Mouse (Mus musculus): ENCODE data around the gene Dock10. TPM values are rescaled to one million over a fixed set of nuclear protein-coding genes. Genes with fewer than 3 reads are reported as not detected.

Gene Dock10
- polyA plus RNA-seq, 1 experiment from 2014 or later = 7.1 TPM

DNA sequence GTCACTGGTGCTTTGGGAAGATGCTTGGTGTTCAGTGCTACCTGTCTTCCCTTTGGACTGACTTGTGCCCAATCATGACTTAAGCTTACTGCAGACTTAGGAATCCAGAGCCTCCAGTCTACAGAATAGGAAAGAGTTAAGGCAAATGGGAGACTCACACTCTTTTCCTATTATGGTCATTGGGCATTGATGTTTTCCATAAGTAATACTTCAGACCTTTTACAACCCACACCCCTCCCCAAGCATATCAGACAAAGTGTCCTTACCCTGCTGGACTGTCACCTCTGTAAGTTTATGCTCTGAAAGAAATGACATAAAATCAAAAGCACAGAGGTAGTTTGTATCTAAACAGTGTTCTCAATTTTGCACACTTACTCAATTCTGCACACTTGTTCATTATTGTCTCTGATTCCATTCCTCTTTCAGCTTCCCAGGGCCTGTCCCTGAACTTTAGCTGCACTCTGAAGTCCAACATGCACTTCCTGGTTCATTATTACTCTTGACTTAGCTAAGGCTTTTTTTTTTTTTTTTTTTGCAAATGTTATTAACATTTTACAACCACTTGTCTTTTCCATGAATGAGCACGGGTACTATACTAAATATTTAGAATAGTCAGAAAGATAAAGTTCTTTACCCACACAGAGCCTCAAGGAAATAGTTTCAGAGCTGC lies 82.2 kb downstream of the Dock10 start:
- no peak for ATAC-seq (ENCODE audit: insufficient number of reproducible peaks, low FRiP score, low TSS enrichment, low read depth)
- H3K27ac ChIP-seq (replicated peaks) = no peak overlapping the region
- no peak overlapping the region for H3K4me2 ChIP-seq (replicated peaks)
- H3K4me1 ChIP-seq = 0 out of 2 replicates have a peak, but pooled peaks cover 4% of the 10 kb centered on the region
- no peaks in the 10 kb centered on the region for H3K9me3 ChIP-seq (replicated peaks)
- WGBS = 72% methylated on average over 1 of the region's 1 CpGs
- no peak overlapping the region for H3K9ac ChIP-seq
- no peaks in the 10 kb centered on the region for H3K36me3 ChIP-seq
- no peaks in the 10 kb centered on the region for H3K27me3 ChIP-seq
- H3K4me3 ChIP-seq (replicated peaks) = no peak overlapping the region

DNA sequence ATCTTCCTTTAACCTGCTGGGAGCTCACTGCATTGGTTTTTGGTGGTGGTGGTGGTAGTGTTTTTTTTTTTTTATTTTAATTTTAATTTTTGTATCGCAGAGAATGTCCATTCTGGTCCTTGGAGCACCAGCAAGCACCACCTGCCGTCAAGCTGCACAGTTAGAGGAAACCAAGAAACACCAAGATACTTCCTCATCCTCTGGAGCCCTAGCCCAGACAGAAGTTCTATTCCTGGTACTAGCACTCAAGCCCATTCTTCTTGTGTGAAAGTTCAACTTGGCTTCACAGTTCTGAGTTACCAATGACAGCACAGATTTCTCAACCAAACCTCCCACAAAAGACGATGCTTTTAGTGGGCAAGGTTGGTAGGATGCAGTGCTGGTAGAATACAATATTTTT lies 86.6 kb downstream of the Dock10 start:
- H3K9ac ChIP-seq = no peak overlapping the region
- no peak overlapping the region for H3K4me2 ChIP-seq (replicated peaks)
- H3K27ac ChIP-seq (replicated peaks) = no peak overlapping the region
- H3K4me3 ChIP-seq (replicated peaks) = no peak overlapping the region
- H3K4me1 ChIP-seq = 0 out of 2 replicates have a peak, but pooled peaks cover 4% of the 10 kb centered on the region
- 88% methylated on average over 3 of the region's 3 CpGs for WGBS
- no peaks in the 10 kb centered on the region for H3K27me3 ChIP-seq
- H3K36me3 ChIP-seq = no peaks in the 10 kb centered on the region
- no peak for ATAC-seq (ENCODE audit: insufficient number of reproducible peaks, low FRiP score, low TSS enrichment, low read depth)
- no peaks in the 10 kb centered on the region for H3K9me3 ChIP-seq (replicated peaks)

DNA sequence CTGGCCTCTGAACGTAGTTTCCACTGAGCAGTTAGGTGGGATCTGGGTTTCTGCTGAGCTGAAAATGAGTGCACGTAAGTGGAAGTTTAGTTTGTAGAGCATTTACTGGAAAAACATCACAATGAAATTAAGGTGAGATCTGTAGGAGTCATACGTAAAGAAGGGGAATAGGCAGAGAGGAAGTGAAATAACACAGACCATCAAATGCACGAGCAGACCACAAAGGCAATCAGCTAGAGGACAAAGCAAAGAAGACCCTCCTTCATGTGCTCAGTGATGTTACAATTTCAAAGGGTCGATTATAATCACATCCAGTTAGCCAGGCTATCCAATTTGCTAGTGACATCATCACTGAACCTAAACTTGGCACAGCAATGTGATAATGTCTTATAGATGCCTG lies 87.3 kb downstream of the Dock10 start:
- no peak overlapping the region for H3K4me2 ChIP-seq (replicated peaks)

GRCm38 (mm10) chr1:80670387-80670786 lies 87.9 kb downstream of the Dock10 start:
- Histone ChIP-seq H3K4me1 (0 out of 2 replicates have a peak, but pooled peaks cover 4% of the 10 kb centered on the region), H3K4me2 (replicated peaks) (no peak overlapping the region), H3K9me3 (replicated peaks) (no peaks in the 10 kb centered on the region), H3K4me3 (replicated peaks) (no peak overlapping the region), H3K9ac (no peak overlapping the region), H3K27ac (replicated peaks) (no peak overlapping the region), H3K36me3 (no peaks in the 10 kb centered on the region), H3K27me3 (no peaks in the 10 kb centered on the region)
- no peak for ATAC-seq (ENCODE audit: insufficient number of reproducible peaks, low FRiP score, low TSS enrichment, low read depth)
- WGBS = 69% methylated on average over 7 of the region's 7 CpGs

More for the DNA sequence above, 87.3 kb downstream of the Dock10 start:
- H3K27ac ChIP-seq (replicated peaks) = no peak overlapping the region
- 0 out of 2 replicates have a peak, but pooled peaks cover 4% of the 10 kb centered on the region for H3K4me1 ChIP-seq
- 67% methylated on average over 5 of the region's 5 CpGs for WGBS
- no peaks in the 10 kb centered on the region for H3K9me3 ChIP-seq (replicated peaks)
- no peaks in the 10 kb centered on the region for H3K27me3 ChIP-seq
- ATAC-seq (ENCODE audit: insufficient number of reproducible peaks, low FRiP score, low TSS enrichment, low read depth) = no peak
- H3K9ac ChIP-seq = no peak overlapping the region
- H3K36me3 ChIP-seq = no peaks in the 10 kb centered on the region
- no peak overlapping the region for H3K4me3 ChIP-seq (replicated peaks)

GRCm38 (mm10) chr1:80665761-80666160 lies 92.6 kb downstream of the Dock10 start:
- Histone ChIP-seq H3K4me2 (replicated peaks) (no peak overlapping the region), H3K9me3 (replicated peaks) (no peaks in the 10 kb centered on the region), H3K36me3 (no peaks in the 10 kb centered on the region), H3K27ac (replicated peaks) (no peak overlapping the region), H3K4me1 (no peaks in the 10 kb centered on the region), H3K4me3 (replicated peaks) (no peak overlapping the region), H3K9ac (no peak overlapping the region), H3K27me3 (no peaks in the 10 kb centered on the region)
- no peak for ATAC-seq (ENCODE audit: insufficient number of reproducible peaks, low FRiP score, low TSS enrichment, low read depth)

DNA sequence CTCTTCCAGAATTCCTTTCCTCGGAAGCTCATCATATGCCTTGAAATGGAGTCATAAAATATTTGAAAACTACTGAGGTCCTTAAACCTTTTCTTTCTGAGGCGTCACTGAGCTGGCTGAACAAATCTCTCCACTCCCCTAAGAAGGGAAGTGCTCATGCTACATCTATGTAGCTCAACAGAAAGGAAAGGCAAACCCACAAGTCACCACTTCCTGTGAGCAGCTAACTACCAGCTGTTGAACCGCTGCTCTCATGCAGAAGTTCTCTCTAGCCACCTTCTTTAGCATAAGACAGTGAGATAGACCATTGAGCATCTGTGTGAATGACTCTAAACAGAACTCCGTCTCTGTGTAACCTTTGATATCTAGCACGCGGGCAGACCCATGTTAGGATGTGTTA lies 93.2 kb downstream of the Dock10 start:
- Histone ChIP-seq H3K27ac (replicated peaks) (no peak overlapping the region), H3K4me1 (no peaks in the 10 kb centered on the region), H3K4me2 (replicated peaks) (no peak overlapping the region), H3K9me3 (replicated peaks) (no peaks in the 10 kb centered on the region), H3K27me3 (no peaks in the 10 kb centered on the region), H3K4me3 (replicated peaks) (no peak overlapping the region), H3K9ac (no peak overlapping the region), H3K36me3 (no peaks in the 10 kb centered on the region)
- WGBS = 89% methylated on average over 6 of the region's 6 CpGs
- ATAC-seq (ENCODE audit: insufficient number of reproducible peaks, low FRiP score, low TSS enrichment, low read depth) = no peak

- H3K9me3 ChIP-seq (replicated peaks) = no peaks in the 10 kb centered on the region
- no peak overlapping the region for H3K9ac ChIP-seq
- WGBS = 56% methylated on average over 11 of the region's 11 CpGs
- H3K4me2 ChIP-seq (replicated peaks) = no peak overlapping the region
- no peak overlapping the region for H3K4me3 ChIP-seq (replicated peaks)
- no peak for ATAC-seq (ENCODE audit: insufficient number of reproducible peaks, low FRiP score, low TSS enrichment, low read depth)
- no peaks in the 10 kb centered on the region for H3K36me3 ChIP-seq
- H3K27me3 ChIP-seq = no peaks in the 10 kb centered on the region
- no peaks in the 10 kb centered on the region for H3K4me1 ChIP-seq
- H3K27ac ChIP-seq (replicated peaks) = no peak overlapping the region
These were observed 96.6 kb downstream of the Dock10 start for GRCm38 (mm10) chr1:80661506-80662402.

- no peak overlapping the region for H3K27ac ChIP-seq (replicated peaks)
- H3K4me3 ChIP-seq (replicated peaks) = no peak overlapping the region
- H3K9ac ChIP-seq = no peak overlapping the region
- 71% methylated on average over 6 of the region's 6 CpGs for WGBS
- H3K9me3 ChIP-seq (replicated peaks) = no peaks in the 10 kb centered on the region
- H3K27me3 ChIP-seq = no peaks in the 10 kb centered on the region
- no peak overlapping the region for H3K4me2 ChIP-seq (replicated peaks)
- ATAC-seq (ENCODE audit: insufficient number of reproducible peaks, low FRiP score, low TSS enrichment, low read depth) = no peak
- no peaks in the 10 kb centered on the region for H3K4me1 ChIP-seq
- no peaks in the 10 kb centered on the region for H3K36me3 ChIP-seq
These were observed 98.7 kb downstream of the Dock10 start for GRCm38 (mm10) chr1:80659465-80660245.

DNA sequence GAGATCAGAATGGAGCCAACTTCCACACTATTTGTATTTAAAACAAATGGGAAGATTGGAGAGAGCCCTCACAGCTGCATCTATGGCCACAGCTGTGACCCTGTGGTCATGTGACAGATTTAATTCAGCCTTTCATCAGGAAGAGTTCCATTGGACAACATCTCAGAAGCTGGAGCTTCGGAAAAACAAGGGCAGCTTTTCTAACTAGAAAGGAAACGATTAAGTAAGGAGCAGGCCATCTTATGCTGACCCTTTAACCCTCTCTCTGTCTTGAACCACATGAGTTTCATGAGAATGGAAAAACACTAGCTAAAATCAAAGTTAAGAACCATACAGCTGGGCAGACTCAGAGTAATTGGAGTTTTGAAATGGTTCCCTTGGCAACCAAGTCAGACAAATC lies 101.9 kb downstream of the Dock10 start:
- ATAC-seq (ENCODE audit: insufficient number of reproducible peaks, low FRiP score, low TSS enrichment, low read depth) = no peak
- no peak overlapping the region for H3K27ac ChIP-seq (replicated peaks)
- WGBS = 46% methylated on average over 2 of the region's 2 CpGs
- H3K9me3 ChIP-seq (replicated peaks) = no peaks in the 10 kb centered on the region
- no peaks in the 10 kb centered on the region for H3K36me3 ChIP-seq
- H3K27me3 ChIP-seq = no peaks in the 10 kb centered on the region
- H3K4me3 ChIP-seq (replicated peaks) = no peak overlapping the region
- no peaks in the 10 kb centered on the region for H3K4me1 ChIP-seq
- H3K9ac ChIP-seq = no peak overlapping the region
- no peak overlapping the region for H3K4me2 ChIP-seq (replicated peaks)

DNA sequence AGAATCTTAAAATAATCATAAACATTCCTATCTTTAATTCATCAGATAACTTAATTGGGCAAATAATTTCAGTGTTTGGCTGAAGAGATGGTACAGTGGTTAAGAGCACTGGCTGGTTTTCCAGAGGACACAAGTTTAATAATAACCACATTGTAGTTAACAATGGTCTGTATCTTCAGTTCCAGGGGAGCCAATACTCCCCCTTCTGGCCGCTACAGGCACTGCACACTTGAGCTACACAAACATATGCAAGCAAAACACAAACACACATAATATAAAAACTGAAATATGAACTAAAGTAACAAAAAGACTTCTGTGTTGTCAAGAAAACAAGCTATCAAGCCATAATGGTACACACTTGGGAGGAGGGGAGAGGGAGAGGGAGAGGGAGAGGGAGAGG lies 102.5 kb downstream of the Dock10 start:
- H3K4me1 ChIP-seq = no peaks in the 10 kb centered on the region
- H3K36me3 ChIP-seq = no peaks in the 10 kb centered on the region
- no peaks in the 10 kb centered on the region for H3K9me3 ChIP-seq (replicated peaks)
- ATAC-seq (ENCODE audit: insufficient number of reproducible peaks, low FRiP score, low TSS enrichment, low read depth) = no peak
- WGBS = 66% methylated on average over 1 of the region's 1 CpGs
- no peak overlapping the region for H3K4me3 ChIP-seq (replicated peaks)
- H3K9ac ChIP-seq = no peak overlapping the region
- no peak overlapping the region for H3K4me2 ChIP-seq (replicated peaks)
- no peak overlapping the region for H3K27ac ChIP-seq (replicated peaks)
- no peaks in the 10 kb centered on the region for H3K27me3 ChIP-seq

- H3K9ac ChIP-seq = no peak overlapping the region
- H3K9me3 ChIP-seq (replicated peaks) = no peaks in the 10 kb centered on the region
- 72% methylated on average over 4 of the region's 4 CpGs for WGBS
- no peak overlapping the region for H3K4me3 ChIP-seq (replicated peaks)
- ATAC-seq (ENCODE audit: insufficient number of reproducible peaks, low FRiP score, low TSS enrichment, low read depth) = no peak
- no peaks in the 10 kb centered on the region for H3K27me3 ChIP-seq
- H3K27ac ChIP-seq (replicated peaks) = no peak overlapping the region
- no peak overlapping the region for H3K4me2 ChIP-seq (replicated peaks)
- no peaks in the 10 kb centered on the region for H3K36me3 ChIP-seq
- no peaks in the 10 kb centered on the region for H3K4me1 ChIP-seq
These were observed 103.1 kb downstream of the Dock10 start for GRCm38 (mm10) chr1:80655195-80655594.
